Mouse (Mus musculus) cerebellum, adult 9-10 months (tissue): Measurements from ENCODE around the gene Ralgapa2.

ENCODE experiments used
- DNase-seq: peaks from one replicate; pipeline ENCODE4 v3.0.0; 2022

Gene Ralgapa2

GRCm38 (mm10) chr2:146350230-146350629 is 161.9 kb downstream of the Ralgapa2 start:
- no peak for DNase-seq

- no peak for DNase-seq
These were observed 164.2 kb downstream of the Ralgapa2 start for GRCm38 (mm10) chr2:146347942-146348341.

GRCm38 (mm10) chr2:146340090-146340489 is 172.1 kb downstream of the Ralgapa2 start:
- no peak for DNase-seq

- no peak for DNase-seq
These were observed 174.6 kb downstream of the Ralgapa2 start for GRCm38 (mm10) chr2:146337540-146337939.

- DNase-seq = no peak
These were observed 180.2 kb downstream of the Ralgapa2 start for GRCm38 (mm10) chr2:146331894-146332476.

- DNase-seq = peak; percentile 75
These were observed 181.3 kb downstream of the Ralgapa2 start for GRCm38 (mm10) chr2:146330772-146331281.

GRCm38 (mm10) chr2:146330101-146330500 is 182.0 kb downstream of the Ralgapa2 start:
- DNase-seq = no peak

- DNase-seq = no peak
These were observed 185.5 kb downstream of the Ralgapa2 start for GRCm38 (mm10) chr2:146326654-146327053.

GRCm38 (mm10) chr2:146324907-146325715 is 187.0 kb downstream of the Ralgapa2 start:
- DNase-seq = no peak

GRCm38 (mm10) chr2:146324140-146324906 is 187.8 kb downstream of the Ralgapa2 start:
- no peak for DNase-seq

GRCm38 (mm10) chr2:146323528-146323927 is 188.6 kb downstream of the Ralgapa2 start:
- no peak for DNase-seq

- no peak for DNase-seq
These were observed 189.4 kb downstream of the Ralgapa2 start for GRCm38 (mm10) chr2:146322770-146323169.

- DNase-seq = no peak
These were observed 190.1 kb downstream of the Ralgapa2 start for GRCm38 (mm10) chr2:146322019-146322418.

GRCm38 (mm10) chr2:146320666-146321065 is 191.5 kb downstream of the Ralgapa2 start:
- no peak for DNase-seq

GRCm38 (mm10) chr2:146314751-146315150 is 197.4 kb downstream of the Ralgapa2 start:
- no peak for DNase-seq

- no peak for DNase-seq
These were observed 198.3 kb downstream of the Ralgapa2 start for GRCm38 (mm10) chr2:146313811-146314210.

GRCm38 (mm10) chr2:146310760-146311159 is 201.4 kb downstream of the Ralgapa2 start:
- DNase-seq = no peak

GRCm38 (mm10) chr2:146310291-146310690 is 201.9 kb downstream of the Ralgapa2 start:
- peak; percentile 90 for DNase-seq

GRCm38 (mm10) chr2:146309413-146309812 is 202.7 kb downstream of the Ralgapa2 start:
- no peak for DNase-seq

- no peak for DNase-seq
These were observed 205.1 kb downstream of the Ralgapa2 start for GRCm38 (mm10) chr2:146307060-146307459.

GRCm38 (mm10) chr2:146302094-146302699 is 209.9 kb downstream of the Ralgapa2 start:
- no peak for DNase-seq

- no peak for DNase-seq
These were observed 211.6 kb downstream of the Ralgapa2 start for GRCm38 (mm10) chr2:146300500-146301020.
